Mouse (Mus musculus) heart, adult 2 months (tissue): Measurements from ENCODE around the gene Mettl7a2. TPM values are rescaled to one million over a fixed set of nuclear protein-coding genes. Genes with fewer than 3 reads are reported as not detected.
"Not testable (repeated sequence)": the region's sequence is repeated elsewhere in the genome, so short reads cannot be mapped to it uniquely, and the experiment has no call there.

Experiments used
- DNase-seq, 2 experiments: peaks; one replicate each; pipeline ENCODE4 v3.0.0; 2021
- H3K27ac ChIP-seq: fragments of 200-600 bp; 2 replicates; pipeline ENCODE4 v1.8.1; 2022
- H3K27me3 ChIP-seq: fragments of 200-500 bp; 2 replicates; pipeline ENCODE4 v1.6.1; 2012; ENCODE audit warnings: mild to moderate bottlenecking, low read length, inconsistent platforms, mixed read lengths; ENCODE audit not compliant: control insufficient read depth, insufficient read depth
- H3K36me3 ChIP-seq: fragments of 200-500 bp; 2 replicates; pipeline ENCODE4 v1.6.1; 2012; ENCODE audit warnings: low read length, inconsistent platforms; ENCODE audit not compliant: control insufficient read depth, insufficient read depth
- H3K4me1 ChIP-seq: fragments of 200-500 bp; 2 replicates; pipeline ENCODE4 v1.6.1; 2011; ENCODE audit warnings: low read length; ENCODE audit not compliant: control insufficient read depth, insufficient read depth
- H3K4me3 ChIP-seq: fragments of 200-600 bp; 2 replicates; pipeline ENCODE4 v1.8.1; 2022
- H3K79me2 ChIP-seq: fragments of 200-500 bp; replicated peaks from 2 replicates; pipeline ENCODE4 v1.6.1; 2012; ENCODE audit warnings: mild to moderate bottlenecking, inconsistent platforms, low read length, moderate library complexity, mixed read lengths; ENCODE audit not compliant: control insufficient read depth, insufficient read depth
- H3K9ac ChIP-seq: fragments of 200-500 bp; 2 replicates; pipeline ENCODE4 v1.6.1; 2012; ENCODE audit warnings: low read depth, mild to moderate bottlenecking, control low read depth, inconsistent platforms, low read length, mixed read lengths
- CTCF ChIP-seq: fragments of 200-600 bp; IDR thresholded peaks from 2 replicates; pipeline ENCODE4 v1.8.1; 2022; ENCODE audit warnings: antibody characterized with exemption, mild to moderate bottlenecking, moderate library complexity
- EP300 ChIP-seq: fragments of 200-500 bp; IDR thresholded peaks from 2 replicates; pipeline ENCODE4 v1.6.1; 2011; ENCODE audit warnings: low read depth, low read length, control low read depth; ENCODE audit not compliant: insufficient read depth
- POLR2A ChIP-seq: fragments of 200-500 bp; IDR thresholded peaks from 2 replicates; pipeline ENCODE4 v1.6.1; 2011; ENCODE audit warnings: mild to moderate bottlenecking, low read depth, low read length, control low read depth; ENCODE audit not compliant: insufficient read depth
- WGBS: fragments of 180-500 bp; shearing (Covaris S2); methylation state at CpG from one replicate; pipeline ENCODE4 v1.1.7; 2018; 5-methylcytosine and 5-hydroxymethylcytosine counted together
- intact Hi-C: fragments of 180-260 bp; cut with DNase I; formaldehyde crosslinking; loops from one replicate; pipeline ENCODE4 v1.15.1; 2025
- polyA plus RNA-seq: library from polyadenylated mRNA; depleted of rRNA; stranded (reverse); fragments of >200 nt; gene quantifications from 2 replicates; pipeline ENCODE4 v1.2.3, GENCODE M21; 2012
- total RNA-seq, 2 experiments: library from RNA; stranded (reverse); gene quantifications; 2 replicates each; pipeline ENCODE4 v1.2.3; 2021

Gene Mettl7a2
- total and polyA plus RNA-seq, 3 experiments, result 0.75 to 1.5 TPM; not detected in 1

DNA sequence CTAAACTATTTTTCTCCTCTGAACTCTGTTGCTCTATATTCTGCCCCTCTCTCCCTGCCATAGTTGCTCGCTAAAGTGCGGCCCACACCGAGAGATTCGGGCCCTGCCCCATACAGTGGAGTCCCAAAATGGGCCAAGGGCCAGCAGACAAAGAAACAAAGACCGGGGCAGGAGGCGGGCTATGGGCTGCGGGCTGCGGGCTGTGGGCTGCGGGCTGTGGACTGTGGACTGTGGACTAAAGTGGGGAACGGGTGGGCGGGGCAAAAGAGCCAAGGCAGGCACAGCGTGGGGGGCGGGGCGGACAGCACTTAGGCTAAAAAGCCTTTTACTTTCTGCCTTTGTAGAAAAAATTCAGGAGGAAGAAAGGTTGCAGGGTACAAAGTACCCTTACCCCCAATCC, 6.2 kb upstream of the Mettl7a2 start:
- 71% methylated on average over 14 of the region's 14 CpGs for WGBS
- no peak for DNase-seq
- Histone ChIP-seq H3K27me3 (no peaks in the 10 kb centered on the region), H3K27ac (no peak overlapping the region), H3K79me2 (no peaks in the 10 kb centered on the region), H3K4me1 (no peaks in the 10 kb centered on the region; the same call in 1 of the 2 replicates), H3K36me3 (no peaks in the 10 kb centered on the region), H3K4me3 (no peak overlapping the region), H3K9ac (no peak overlapping the region)
- TF ChIP-seq EP300 (no peak), POLR2A (no peak), CTCF (no peak)
- intact Hi-C loops, result no loop called here

DNA sequence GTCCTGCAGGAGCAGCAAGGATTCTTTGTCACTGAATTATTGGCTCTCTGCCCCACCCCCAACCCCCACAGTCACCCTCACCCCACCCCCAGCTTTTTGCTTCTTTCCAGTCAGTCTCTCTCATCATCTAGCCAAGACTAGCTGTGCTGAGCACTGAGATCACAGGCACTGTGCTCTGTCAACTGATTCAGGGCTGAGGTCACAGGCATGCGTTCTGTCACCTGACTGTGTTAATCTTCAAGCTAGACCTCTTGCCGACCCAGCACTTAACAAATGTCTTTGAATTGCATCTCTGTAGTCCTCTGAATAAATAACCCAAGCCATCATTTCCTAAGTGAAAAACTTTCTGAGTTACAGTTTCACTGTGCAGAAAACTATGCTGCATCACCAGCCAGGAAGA, 3.5 kb upstream of the Mettl7a2 start:
- no peaks in the 10 kb centered on the region for H3K36me3 ChIP-seq
- DNase-seq, result no peak
- H3K27ac ChIP-seq, result no peak overlapping the region
- TF ChIP-seq POLR2A (no peak), EP300 (0 out of 2 replicates have a peak, but pooled peaks have one; percentile 34)
- H3K9ac ChIP-seq, result no peak overlapping the region
- H3K79me2 ChIP-seq, result no peaks in the 10 kb centered on the region
- no peaks in the 10 kb centered on the region for H3K27me3 ChIP-seq
- 27% methylated on average over 2 of the region's 2 CpGs for WGBS
- H3K4me3 ChIP-seq, result no peak overlapping the region
- H3K4me1 ChIP-seq, result no peaks in the 10 kb centered on the region; the same call in 1 of the 2 replicates
- intact Hi-C loops, result no loop called here

DNA sequence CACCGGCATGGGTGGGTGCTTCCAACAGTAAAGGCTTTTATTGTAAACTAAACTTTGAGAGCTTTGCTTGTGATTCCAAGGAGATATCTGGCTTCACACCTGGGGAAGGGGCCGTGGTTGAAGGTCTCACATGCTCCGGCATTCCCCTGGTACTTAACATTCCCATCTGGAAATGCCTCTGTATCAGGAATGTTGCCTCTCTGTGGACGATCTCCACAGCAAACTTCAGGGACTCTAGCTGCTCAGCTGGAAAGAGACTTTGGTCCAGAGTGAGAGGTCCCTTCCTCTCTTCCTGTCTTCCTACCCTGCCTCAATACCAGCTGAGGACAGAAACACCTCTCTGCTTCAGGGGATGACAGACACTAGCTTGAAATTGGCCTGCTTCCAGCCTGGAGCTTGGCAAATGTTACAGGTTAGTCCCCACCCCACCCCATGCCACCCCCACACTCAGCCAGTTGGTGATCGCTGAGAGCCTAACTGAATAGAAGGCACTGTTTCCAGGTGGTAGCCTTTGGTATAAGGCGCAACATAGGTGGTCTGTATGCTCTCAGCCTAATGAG, 1.4 kb upstream of the Mettl7a2 start:
- intact Hi-C loops, result no loop called here
- Histone ChIP-seq H3K4me3 (no peak overlapping the region), H3K9ac (no peak overlapping the region), H3K36me3 (no peaks in the 10 kb centered on the region), H3K27me3 (no peaks in the 10 kb centered on the region), H3K4me1 (no peaks in the 10 kb centered on the region), H3K79me2 (no peaks in the 10 kb centered on the region), H3K27ac (no peak overlapping the region)
- DNase-seq, result no peak
- TF ChIP-seq POLR2A (no peak), EP300 (no peak), CTCF (no peak)
- WGBS, result 54% methylated on average over 6 of the region's 6 CpGs

GRCm38 (mm10) chr15:100353399-100353798, 399 bp downstream of the Mettl7a2 start:
- intact Hi-C loops, DNase-seq, H3K36me3 ChIP-seq, H3K4me1 ChIP-seq, H3K79me2 ChIP-seq, H3K9ac ChIP-seq, H3K27ac ChIP-seq, H3K27me3 ChIP-seq, H3K4me3 ChIP-seq: not testable (repeated sequence)
- WGBS, result 90% methylated on average over 22 of the region's 22 CpGs

- intact Hi-C loops, result no loop called here
- H3K9ac ChIP-seq, result no peak overlapping the region
- DNase-seq, result no peak
- no peak overlapping the region for H3K27ac ChIP-seq
- 83% methylated on average over 5 of the region's 5 CpGs for WGBS
- H3K79me2 ChIP-seq, result no peaks in the 10 kb centered on the region
- no peak overlapping the region for H3K4me3 ChIP-seq
- no peaks in the 10 kb centered on the region for H3K4me1 ChIP-seq
- no peaks in the 10 kb centered on the region for H3K27me3 ChIP-seq
- no peaks in the 10 kb centered on the region for H3K36me3 ChIP-seq
- TF ChIP-seq CTCF, result no peak
- TF ChIP-seq POLR2A, result no peak
- TF ChIP-seq EP300, result no peak
Observed at GRCm38 (mm10) chr15:100355876-100356275, 2.9 kb downstream of the Mettl7a2 start.

DNA sequence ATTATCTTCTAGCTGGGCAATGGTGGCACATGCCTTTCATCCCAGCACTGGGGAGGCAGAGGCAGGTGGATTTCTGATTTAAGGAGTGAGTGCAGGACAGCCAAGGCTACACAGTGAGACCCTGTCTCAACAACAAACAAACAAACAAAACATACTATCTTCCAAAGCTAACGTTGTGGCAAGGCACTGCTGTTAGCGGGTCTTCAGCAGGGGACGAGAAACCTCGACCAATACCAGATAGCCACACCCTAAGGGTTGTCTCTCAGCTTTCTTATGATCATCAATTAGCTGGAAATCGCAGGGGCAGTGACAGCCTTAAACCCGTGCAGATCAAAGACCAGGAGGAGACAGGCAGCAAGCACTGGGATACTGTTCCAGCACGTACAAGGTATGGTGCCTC, 11.2 kb downstream of the Mettl7a2 start, which contains the start of gene Higd1c:
Higd1c (plus strand) TSS at position 301 of the 400 bp plus-strand sequence.
- Histone ChIP-seq H3K9ac (no peak within 1 kb of the TSS), H3K79me2 (no peaks in the 10 kb centered on the region), H3K4me1 (no peaks in the 10 kb centered on the region), H3K4me3 (no peak within 1 kb of the TSS), H3K36me3 (no peaks in the 10 kb centered on the region), H3K27ac (no peak within 1 kb of the TSS), H3K27me3 (no peaks in the 10 kb centered on the region)
- no peak for TF ChIP-seq CTCF
- no peak for TF ChIP-seq POLR2A
- no peak for TF ChIP-seq EP300
- intact Hi-C loops, result no loop called here
- 71% methylated on average over 7 of the region's 7 CpGs for WGBS
- no peak for DNase-seq

- 88% methylated on average over 9 of the region's 9 CpGs for WGBS
- H3K4me1 ChIP-seq, H3K27me3 ChIP-seq, H3K79me2 ChIP-seq, intact Hi-C loops, DNase-seq, H3K4me3 ChIP-seq, H3K36me3 ChIP-seq, H3K9ac ChIP-seq, H3K27ac ChIP-seq: not testable (repeated sequence)
Observed at GRCm38 (mm10) chr15:100365967-100366366, 13.0 kb downstream of the Mettl7a2 start.
